ENCODE assay signal across 8 mouse cellular contexts in genomic region chr7:73954441-73954840, GRCm38 (mm10). TPM values are rescaled to one million over a fixed set of nuclear protein-coding genes. Genes with fewer than 3 reads are reported as not detected.
DNase-seq lines count a peak whose midpoint lies in the region; ATAC-seq lines count a peak whose summit lies in the region.

No protein-coding gene starts in this region.

- no peak overlapping the region for H3K9ac ChIP-seq in heart, embryonic 12.5 days
- no peak overlapping the region for H3K9ac ChIP-seq in hindbrain, embryonic 16.5 days (ENCODE audit: low read depth, low read length)

- H3K27ac ChIP-seq in heart, embryonic 12.5 days (ENCODE audit: poor library complexity, severe bottlenecking): no peak overlapping the region
- 0 out of 2 replicates have a peak overlapping the region, but pooled peaks have one; percentile 4 for H3K27ac ChIP-seq in hindbrain, embryonic 16.5 days (ENCODE audit: low read depth, low read length)

- no peak for ATAC-seq in heart, embryonic 12.5 days (ENCODE audit: insufficient number of reproducible peaks, low FRiP score)
- ATAC-seq in hindbrain, embryonic 16.5 days: peak; percentile 68; the same call in 1 of the 2 replicates
- ATAC-seq in CD4-positive, CD25-positive, alpha-beta regulatory T cell, adult 4 months: no peak

- H3K27me3 ChIP-seq in heart, embryonic 12.5 days (replicated peaks): peaks cover 13% of the 10 kb centered on the region; the same call in 1 of the 2 replicates
- no peaks in the 10 kb centered on the region for H3K27me3 ChIP-seq in hindbrain, embryonic 16.5 days (replicated peaks; ENCODE audit: control insufficient read depth, insufficient read depth, low read length)

- no peak overlapping the region for H3K4me2 ChIP-seq in heart, embryonic 12.5 days
- H3K4me2 ChIP-seq in hindbrain, embryonic 16.5 days (ENCODE audit: low read length): no peak overlapping the region

- WGBS in heart, embryonic 12.5 days: 53% methylated on average over 5 of the region's 5 CpGs
- WGBS in hindbrain, embryonic 16.5 days: 36% methylated on average over 5 of the region's 5 CpGs

- peak; percentile 56 to 68 for DNase-seq in heart, adult 18-20 months
- peak; percentile 10 for DNase-seq in urinary bladder, postnatal 14 days (ENCODE audit: low spot score)
- DNase-seq in urinary bladder, adult 2 months (ENCODE audit: low spot score): no peak
- DNase-seq in c-Kit-positive CD71-positive TER-119-positive erythroid progenitor cells, embryonic 14.5 days (ENCODE audit: low spot score): no peak
- no peak for DNase-seq in urinary bladder, postnatal 25 days (ENCODE audit: low spot score)

- no peak overlapping the region for H3K4me3 ChIP-seq in heart, embryonic 12.5 days
- no peak overlapping the region for H3K4me3 ChIP-seq in hindbrain, embryonic 16.5 days (ENCODE audit: low read length)

- peaks cover 15% of the 10 kb centered on the region for H3K4me1 ChIP-seq in heart, embryonic 12.5 days (replicated peaks)
- H3K4me1 ChIP-seq in hindbrain, embryonic 16.5 days (ENCODE audit: control insufficient read depth, insufficient read depth, low read depth, low read length): peaks cover 2% of the 10 kb centered on the region; the same call in 1 of the 2 replicates

- H3K36me3 ChIP-seq in heart, embryonic 12.5 days: no peaks in the 10 kb centered on the region
- peaks cover 11% of the 10 kb centered on the region for H3K36me3 ChIP-seq in hindbrain, embryonic 16.5 days (ENCODE audit: control insufficient read depth, insufficient read depth, low read length)

- H3K9me3 ChIP-seq in heart, embryonic 12.5 days (replicated peaks): no peaks in the 10 kb centered on the region
- H3K9me3 ChIP-seq in hindbrain, embryonic 16.5 days (ENCODE audit: control insufficient read depth, low read length): no peaks in the 10 kb centered on the region

RNA-seq across cellular contexts. Expression of gene St8sia2, which starts 59.0 kb away (rescaled TPM):
- under 1 TPM; 0.10 to 0.23 TPM for total RNA-seq in heart, adult 18-20 months (2021)
- 3.3 and 4.1 TPM in 2 replicates for polyA plus RNA-seq in heart, embryonic 12.5 days (2016; fragmentation: Nextera tagmentation; extraction: Ambion mirVana)
- polyA plus RNA-seq in urinary bladder, adult 2 months (2012; rRNA removed): 0.59 TPM in 2 replicates
- polyA plus RNA-seq in hindbrain, embryonic 16.5 days (2015; fragmentation: Nextera tagmentation; extraction: Ambion mirVana): 67.8 and 96.2 TPM in 2 replicates
- polyA plus RNA-seq in CD4-positive, CD25-positive, alpha-beta regulatory T cell, adult 4 months (2017; shearing (Covaris generic)): not detected

Comparison
In these comparisons a context has a peak if more than half of its experiments do, and no peak if none do; other contexts are left out.
1. DNase-seq: peak in heart, adult 18-20 months (2 of 2) and urinary bladder, postnatal 14 days (single experiment); none in urinary bladder, adult 2 months (single experiment), c-Kit-positive CD71-positive TER-119-positive erythroid progenitor cells, embryonic 14.5 days (single experiment) and urinary bladder, postnatal 25 days (single experiment).
2. RNA of gene St8sia2, which starts 59.0 kb away (polyA plus RNA-seq): 67.8 to 96.2 TPM in hindbrain, embryonic 16.5 days; 3.3 to 4.1 TPM in heart, embryonic 12.5 days, 0.59 TPM in urinary bladder, adult 2 months and not detected in CD4-positive, CD25-positive, alpha-beta regulatory T cell, adult 4 months; every median in the first group is over 10 times any median in the second.